Mouse (Mus musculus): Measurements from ENCODE around the gene Hist1h2ad.
"Not testable (repeated sequence)": the region's sequence is repeated elsewhere in the genome, so short reads cannot be mapped to it uniquely, and the experiment has no call there.

- TF ChIP-seq CTCF, EP300 (IDR thresholded peaks at IDR 0.05; ENCODE audit: low read depth): not testable (repeated sequence)
Measured at GRCm38 (mm10) chr13:23542225-23542980, 31.8 kb upstream of the Hist1h2ad start.
